14 mouse cellular contexts compared by ENCODE assay signal in genomic region chr1:128540213-128540612, GRCm38 (mm10). TPM values are rescaled to one million over a fixed set of nuclear protein-coding genes. Genes with fewer than 3 reads are reported as not detected.
DNase-seq lines count a peak whose midpoint lies in the region; ATAC-seq and TF ChIP-seq lines count a peak whose summit lies in the region.
"Had no signal": no experiment of that assay in that cellular context is flagged by ENCODE, and none has a peak within 500 bp of the region (broad histone marks: within the 10 kb centered on the region; RNA-seq: fewer than 3 reads in every experiment).

No protein-coding gene starts in this region.

- TF ChIP-seq EP300 in CH12.LX (IDR thresholded peaks at IDR 0.05; ENCODE audit: low read length), result no peak; the same call in 1 of the 2 replicates

- H3K27ac ChIP-seq in hindbrain, embryonic 14.5 days, result peak overlapping the region; percentile 54
- no peak overlapping the region for H3K27ac ChIP-seq in hindbrain, embryonic 12.5 days
- H3K27ac ChIP-seq in CH12.LX (ENCODE audit: insufficient read depth, low read depth), result no peak overlapping the region
- H3K27ac ChIP-seq: embryonic facial prominence, embryonic 10.5 days had no signal

- peak; percentile 2 for TF ChIP-seq RAD21 in CH12.LX (IDR thresholded peaks at IDR 0.05; ENCODE audit: low read depth, low read length)

- no peak for ATAC-seq in hindbrain, embryonic 14.5 days (ENCODE audit: low FRiP score)
- no peak for ATAC-seq in hindbrain, embryonic 12.5 days (ENCODE audit: low FRiP score)
- peak; percentile 99 for ATAC-seq in megakaryocyte, adult 5-6 weeks (ENCODE audit: poor library complexity, severe bottlenecking)
- ATAC-seq in activated CD4-positive, CD25-positive, alpha-beta regulatory T cell, adult 4 months, result no peak

- in situ Hi-C loops in CH12.LX (cut with MboI; ENCODE audit: low pct_ligation_motif_present, low pct_unique_long_range_greater_than_20kb, low sequenced_read_pairs), result no loop called here

- TF ChIP-seq CTCF in CH12.LX (conservative IDR thresholded peaks at IDR 0.05 in 1 of 2, IDR thresholded peaks at IDR 0.05 in 1 of 2; ENCODE audit: low read depth in 2 of 2, low read length in 2 of 2), result no peak

- H3K4me3 ChIP-seq in hindbrain, embryonic 14.5 days (replicated peaks; ENCODE audit: low read length), result no peak overlapping the region
- no peak overlapping the region for H3K4me3 ChIP-seq in hindbrain, embryonic 12.5 days
- peak overlapping the region in 1 of 3 experiments; percentile 22 for H3K4me3 ChIP-seq in CH12.LX (replicated peaks in 1 of 3; ENCODE audit: low read depth in 2 of 3, low read length in 2 of 3, poor library complexity in 1 of 3)
- H3K4me3 ChIP-seq: embryonic facial prominence, embryonic 10.5 days; heart, embryonic 12.5 days; megakaryocyte, embryonic 14.5 days had no signal

- 78% methylated on average over 2 of the region's 2 CpGs for WGBS in hindbrain, embryonic 14.5 days
- WGBS in hindbrain, embryonic 12.5 days, result 81% methylated on average over 2 of the region's 2 CpGs

- dilution Hi-C loops in CH12.LX (cut with MboI; ENCODE audit: extremely low pct_ligation_motif_present, extremely low pct_unique_long_range_greater_than_20kb, low sequenced_read_pairs), result no loop called here

- H3K4me1 ChIP-seq in hindbrain, embryonic 14.5 days (replicated peaks; ENCODE audit: control insufficient read depth, insufficient read depth, low read length), result peaks cover 12% of the 10 kb centered on the region
- H3K4me1 ChIP-seq in hindbrain, embryonic 12.5 days, result 0 out of 2 replicates have a peak, but pooled peaks cover 10% of the 10 kb centered on the region
- H3K4me1 ChIP-seq in CH12.LX (ENCODE audit: control insufficient read depth in 1 of 2, insufficient read depth in 2 of 2), result peaks cover 22 to 42% of the 10 kb centered on the region in 2 experiments

- H3K79me2 ChIP-seq in CH12.LX (replicated peaks; ENCODE audit: control insufficient read depth, extremely low read depth, insufficient read depth, poor library complexity, severe bottlenecking), result no peaks in the 10 kb centered on the region

- H3K27me3 ChIP-seq in hindbrain, embryonic 14.5 days (ENCODE audit: control insufficient read depth, insufficient read depth, low read length), result no peaks in the 10 kb centered on the region
- H3K27me3 ChIP-seq in hindbrain, embryonic 12.5 days, result no peaks in the 10 kb centered on the region
- no peaks in the 10 kb centered on the region for H3K27me3 ChIP-seq in CH12.LX (replicated peaks)
- H3K27me3 ChIP-seq: megakaryocyte, embryonic 14.5 days had no signal

- no peak overlapping the region for H3K4me2 ChIP-seq in hindbrain, embryonic 14.5 days (replicated peaks)
- no peak overlapping the region for H3K4me2 ChIP-seq in hindbrain, embryonic 12.5 days (replicated peaks)
- H3K4me2 ChIP-seq in CH12.LX (ENCODE audit: insufficient read depth, low read depth, poor library complexity, severe bottlenecking), result peak overlapping the region; percentile 64
- H3K4me2 ChIP-seq: heart, embryonic 12.5 days had no signal

- no peaks in the 10 kb centered on the region for H3K9me3 ChIP-seq in hindbrain, embryonic 14.5 days (ENCODE audit: control insufficient read depth, low read length)
- H3K9me3 ChIP-seq in hindbrain, embryonic 12.5 days (replicated peaks), result no peaks in the 10 kb centered on the region
- H3K9me3 ChIP-seq in CH12.LX (replicated peaks; ENCODE audit: low read length), result no peaks in the 10 kb centered on the region
- H3K9me3 ChIP-seq: embryonic facial prominence, embryonic 10.5 days; heart, embryonic 12.5 days; megakaryocyte, embryonic 14.5 days had no signal

- H3K9ac ChIP-seq in hindbrain, embryonic 14.5 days, result no peak overlapping the region
- H3K9ac ChIP-seq in hindbrain, embryonic 12.5 days, result no peak overlapping the region
- peak overlapping the region; percentile 50; the same call in 1 of the 2 replicates for H3K9ac ChIP-seq in CH12.LX (ENCODE audit: insufficient read depth, low read depth)
- H3K9ac ChIP-seq: heart, embryonic 12.5 days had no signal

- DNase-seq in hindbrain, embryonic 14.5 days (ENCODE audit: low spot score), result peak; percentile 22
- DNase-seq in CH12.LX (ENCODE audit: extremely low read depth), result peak; percentile 83
- peak; percentile 79 for DNase-seq in thymus, postnatal 14 days
- DNase-seq in layer of hippocampus, adult 9-11 months, result no peak
- DNase-seq: adrenal gland, adult 8-10 months; cerebellum, adult 9-11 months; kidney, adult 9 months; lung, adult 2 months had no signal

- no peaks in the 10 kb centered on the region for H3K36me3 ChIP-seq in hindbrain, embryonic 14.5 days (replicated peaks; ENCODE audit: control insufficient read depth, insufficient read depth)
- no peaks in the 10 kb centered on the region for H3K36me3 ChIP-seq in hindbrain, embryonic 12.5 days
- no peaks in the 10 kb centered on the region for H3K36me3 ChIP-seq in CH12.LX (replicated peaks in 1 of 2; ENCODE audit: control insufficient read depth in 1 of 2, insufficient read depth in 1 of 2, low read length in 1 of 2)
- H3K36me3 ChIP-seq: embryonic facial prominence, embryonic 10.5 days; heart, embryonic 12.5 days had no signal

- 0 out of 2 replicates have a peak, but pooled peaks have one; percentile 14 for TF ChIP-seq POLR2A in CH12.LX (IDR thresholded peaks at IDR 0.05; ENCODE audit: low read depth, low read length)

TF ChIP-seq in CH12.LX, 34 proteins besides CTCF, POLR2A, EP300 and RAD21:
- TF ChIP-seq ZKSCAN1 (IDR thresholded peaks at IDR 0.05; ENCODE audit: borderline replicate concordance, low read depth, low read length) (no peak), MYC (IDR thresholded peaks at IDR 0.05; ENCODE audit: low read depth, low read length) (peak; percentile 46; the same call in 1 of the 2 replicates), KAT2A (IDR thresholded peaks at IDR 0.05; ENCODE audit: insufficient replicate concordance, low read length) (no peak), ELF1 (IDR thresholded peaks at IDR 0.05; ENCODE audit: low read depth, low read length) (peak; percentile 57; the same call in 1 of the 2 replicates), MEF2A (IDR thresholded peaks at IDR 0.05; ENCODE audit: borderline replicate concordance, low read depth, low read length) (peak; percentile 17; the same call in 1 of the 2 replicates), RCOR1 (conservative IDR thresholded peaks at IDR 0.05; ENCODE audit: low read depth, low read length) (no peak), ETS1 (conservative IDR thresholded peaks at IDR 0.05; ENCODE audit: low read depth, low read length) (peak; percentile 29; the same call in 1 of the 2 replicates), MAZ (IDR thresholded peaks at IDR 0.05; ENCODE audit: low read depth, low read length) (peak; percentile 76; the same call in 1 of the 2 replicates), BHLHE40 (IDR thresholded peaks at IDR 0.05; ENCODE audit: low read depth, low read length) (0 out of 2 replicates have a peak, but pooled peaks have one; percentile 22), TCF12 (IDR thresholded peaks at IDR 0.05; ENCODE audit: low read depth, low read length) (peak; percentile 65; the same call in 1 of the 2 replicates), JUND (conservative IDR thresholded peaks at IDR 0.05; ENCODE audit: low read depth, low read length) (no peak), SMC3 (IDR thresholded peaks at IDR 0.05; ENCODE audit: low read depth, low read length) (no peak; the same call in 1 of the 2 replicates), SIN3A (IDR thresholded peaks at IDR 0.05; ENCODE audit: low read length) (peak; percentile 80), IRF4 (IDR thresholded peaks at IDR 0.05; ENCODE audit: low read depth, low read length) (peak; percentile 79), NRF1 (IDR thresholded peaks at IDR 0.05; ENCODE audit: low read depth, low read length) (no peak)

RNA-seq across cellular contexts. Expression of gene Cxcr4, which starts 51.9 kb away (rescaled TPM):
- polyA plus RNA-seq in hindbrain, embryonic 14.5 days (2014; fragmentation: Nextera tagmentation; extraction: Ambion mirVana), result 8.6 and 10.7 TPM in 2 replicates
- 17.8 and 18.2 TPM in 2 replicates for polyA plus RNA-seq in hindbrain, embryonic 12.5 days (2016; fragmentation: Nextera tagmentation; extraction: Ambion mirVana)
- total RNA-seq in CH12.LX (2012; rRNA removed) (156 and 169 TPM in 2 replicates), CH12.LX (2014; rRNA removed) (86.6 and 102 TPM in 2 replicates)
- polyA plus RNA-seq in CH12.LX (2012; ENCODE audit: insufficient read length, low read depth), result 80.3 and 80.6 TPM in 2 replicates
- total RNA-seq in megakaryocyte, adult 5-6 weeks (2015), result 507 and 516 TPM in 2 replicates
- total RNA-seq in megakaryocyte, adult 5-6 weeks (2017), result 307 and 321 TPM in 2 replicates
- 10 to 100 TPM in 1 of 2 experiments, 1 to 10 TPM in 1; 7.4 to 16.6 TPM for polyA plus RNA-seq in activated CD4-positive, CD25-positive, alpha-beta regulatory T cell, adult 4 months (2017; shearing (Covaris generic))
